Mouse (Mus musculus): Measurements from ENCODE around the gene Miox.

GRCm38 (mm10) chr15:89321264-89321663 lies 12.9 kb upstream of the Miox start:
- no peak for TF ChIP-seq CTCF (IDR thresholded peaks at IDR 0.05; ENCODE audit: insufficient read depth, low read length)
- TF ChIP-seq POLR2A (IDR thresholded peaks at IDR 0.05; ENCODE audit: borderline replicate concordance, extremely low read depth, low read depth, low read length): no peak

Measured in lung, adult 2 months (tissue).